8 mouse cellular contexts compared by ENCODE assay signal in genomic region chr19:30174074-30174670, GRCm38 (mm10). TPM values are rescaled to one million over a fixed set of nuclear protein-coding genes. Genes with fewer than 3 reads are reported as not detected.
A peak's percentile ranks its signal among the peaks of the same experiment; 100 is the strongest.
DNase-seq lines count a peak whose midpoint lies in the region; ATAC-seq and TF ChIP-seq lines count a peak whose summit lies in the region.

No protein-coding gene starts in this region.

- no peaks in the 10 kb centered on the region for H3K27me3 ChIP-seq in ES-Bruce4 (ENCODE audit: control insufficient read depth, insufficient read depth, low read length, poor library complexity, severe bottlenecking)
- peaks cover 7% of the 10 kb centered on the region for H3K27me3 ChIP-seq in hindbrain, embryonic 12.5 days
- H3K27me3 ChIP-seq in liver, postnatal 0 days (ENCODE audit: insufficient read depth, low read length), result 0 out of 2 replicates have a peak, but pooled peaks cover 4% of the 10 kb centered on the region

- H3K9me3 ChIP-seq in ES-Bruce4 (replicated peaks; ENCODE audit: control insufficient read depth, insufficient read depth, low read length, poor library complexity, severe bottlenecking) (no peaks in the 10 kb centered on the region; the same call in 1 of the 2 replicates), ES-E14 (ENCODE audit: control insufficient read depth, insufficient read depth, low read depth, low read length) (no peaks in the 10 kb centered on the region)
- 0 out of 2 replicates have a peak, but pooled peaks cover 4% of the 10 kb centered on the region for H3K9me3 ChIP-seq in hindbrain, embryonic 12.5 days (replicated peaks)
- H3K9me3 ChIP-seq in liver, postnatal 0 days (ENCODE audit: low read length), result no peaks in the 10 kb centered on the region

- peak overlapping the region; percentile 89 for H3K9ac ChIP-seq in ES-Bruce4 (ENCODE audit: low read depth, poor library complexity, severe bottlenecking)
- peak overlapping the region; percentile 95 for H3K9ac ChIP-seq in ES-E14 (ENCODE audit: insufficient read depth, low read depth, low read length, poor library complexity, severe bottlenecking)
- peak overlapping the region; percentile 79 for H3K9ac ChIP-seq in hindbrain, embryonic 12.5 days
- peak overlapping the region; percentile 12 for H3K9ac ChIP-seq in liver, postnatal 0 days (replicated peaks)

- TF ChIP-seq CTCF in ES-Bruce4 (IDR thresholded peaks at IDR 0.05; ENCODE audit: low read depth, low read length), result no peak
- TF ChIP-seq CTCF in liver, postnatal 0 days (IDR thresholded peaks at IDR 0.05; ENCODE audit: low read depth), result no peak

- in situ Hi-C loops in ES-E14 (cut with MboI; ENCODE audit: low sequenced_read_pairs in 2 of 2, unreplicated experiment in 2 of 2), result no loop called here

- H3K36me3 ChIP-seq in ES-Bruce4 (ENCODE audit: control insufficient read depth, insufficient read depth, low read length, poor library complexity, severe bottlenecking), result peaks cover 16% of the 10 kb centered on the region
- H3K36me3 ChIP-seq in ES-E14 (ENCODE audit: control insufficient read depth, insufficient read depth, low read length, poor library complexity, severe bottlenecking), result peaks cover 15% of the 10 kb centered on the region
- H3K36me3 ChIP-seq in hindbrain, embryonic 12.5 days, result no peaks in the 10 kb centered on the region
- H3K36me3 ChIP-seq in liver, postnatal 0 days (replicated peaks; ENCODE audit: insufficient read depth, low read length), result no peaks in the 10 kb centered on the region

- TF ChIP-seq EP300 in ES-Bruce4 (IDR thresholded peaks at IDR 0.05; ENCODE audit: insufficient read depth, low read depth, low read length), result no peak
- no peak for TF ChIP-seq EP300 in liver, postnatal 0 days (IDR thresholded peaks at IDR 0.05; ENCODE audit: low read depth)

- peak overlapping the region; percentile 73 for H3K4me3 ChIP-seq in ES-Bruce4 (ENCODE audit: low read depth, low read length)
- peak overlapping the region; percentile 84 to 99 for H3K4me3 ChIP-seq in ES-E14 (ENCODE audit: insufficient read depth in 1 of 2, low read depth in 1 of 2, low read length in 2 of 2, poor library complexity in 1 of 2, severe bottlenecking in 1 of 2)
- peak overlapping the region; percentile 75 for H3K4me3 ChIP-seq in hindbrain, embryonic 12.5 days
- H3K4me3 ChIP-seq in liver, postnatal 0 days (ENCODE audit: low read depth, low read length), result peak overlapping the region; percentile 56

- H3K4me1 ChIP-seq in ES-Bruce4 (ENCODE audit: control insufficient read depth, insufficient read depth, low read length) (peaks cover 2% of the 10 kb centered on the region), ES-E14 (ENCODE audit: control insufficient read depth in 2 of 2, insufficient read depth in 2 of 2, low read length in 2 of 2, poor library complexity in 1 of 2) (peaks cover 5 to 11% of the 10 kb centered on the region in 2 experiments; a peak in 2 of 4 replicates)
- H3K4me1 ChIP-seq in hindbrain, embryonic 12.5 days, result peaks cover 5% of the 10 kb centered on the region; the same call in 1 of the 2 replicates
- peaks cover 8% of the 10 kb centered on the region for H3K4me1 ChIP-seq in liver, postnatal 0 days (ENCODE audit: insufficient read depth)

- no peak for ATAC-seq in hindbrain, embryonic 12.5 days (ENCODE audit: low FRiP score)
- no peak for ATAC-seq in liver, postnatal 0 days

- 4% methylated on average over 15 of the region's 15 CpGs for WGBS in hindbrain, embryonic 12.5 days
- 8% methylated on average over 15 of the region's 15 CpGs for WGBS in liver, postnatal 0 days (ENCODE audit: insufficient replicate concordance)

- DNase-seq in ES-E14 (ENCODE audit: low read depth, low spot score) (no peak), adipocyte (ENCODE audit: low spot score) (no peak)
- no peak for DNase-seq in liver, postnatal 0 days
- DNase-seq in urinary bladder, postnatal 4 days (ENCODE audit: low spot score in 2 of 2), result no peak
- DNase-seq in thymus, postnatal 36 days, result no peak
- no peak for DNase-seq in right cerebral cortex, postnatal 14 days

- TF ChIP-seq POLR2A in ES-Bruce4 (IDR thresholded peaks at IDR 0.05; ENCODE audit: insufficient read depth, low read length), result no peak

- H3K27ac ChIP-seq in ES-Bruce4 (ENCODE audit: insufficient read depth, low read length), result peak overlapping the region; percentile 69; the same call in 1 of the 2 replicates
- H3K27ac ChIP-seq in ES-E14 (ENCODE audit: insufficient read depth, low read depth, low read length, poor library complexity, severe bottlenecking), result no peak overlapping the region; the same call in 1 of the 2 replicates
- H3K27ac ChIP-seq in hindbrain, embryonic 12.5 days, result no peak overlapping the region
- no peak overlapping the region for H3K27ac ChIP-seq in liver, postnatal 0 days (ENCODE audit: low read depth)

- peak overlapping the region; percentile 100 for H3K4me2 ChIP-seq in hindbrain, embryonic 12.5 days (replicated peaks)
- peak overlapping the region; percentile 74 for H3K4me2 ChIP-seq in liver, postnatal 0 days (ENCODE audit: low read depth, low read length)

TF ChIP-seq in ES-E14, 5 proteins besides CTCF, POLR2A, EP300 and RAD21:
- TF ChIP-seq MAFK (IDR thresholded peaks at IDR 0.05; ENCODE audit: insufficient read depth, low read depth, low read length), result no peak
- no peak for TF ChIP-seq CHD2 (IDR thresholded peaks at IDR 0.05; ENCODE audit: low read depth, low read length)
- no peak for TF ChIP-seq HCFC1 (IDR thresholded peaks at IDR 0.05; ENCODE audit: borderline replicate concordance, insufficient read depth, low read length)
- no peak for TF ChIP-seq ZC3H11A (IDR thresholded peaks at IDR 0.05; ENCODE audit: borderline replicate concordance, low read depth, low read length)
- TF ChIP-seq ZNF384 (IDR thresholded peaks at IDR 0.05; ENCODE audit: low read depth, low read length), result no peak

RNA-seq across cellular contexts. Expression of gene Gldc, which starts 1.1 kb away (rescaled TPM):
- 122 and 126 TPM in 2 replicates for polyA plus RNA-seq in ES-Bruce4 (2011; ENCODE audit: insufficient read depth, insufficient read length, low read depth, missing spikeins)
- total RNA-seq in ES-E14 (2012; rRNA removed), result 188 and 317 TPM in 2 replicates
- polyA plus RNA-seq in hindbrain, embryonic 12.5 days (2016; fragmentation: Nextera tagmentation; extraction: Ambion mirVana), result 19.9 and 21.2 TPM in 2 replicates
- polyA plus RNA-seq in liver, postnatal 0 days (2015; fragmentation: Nextera tagmentation; extraction: Ambion mirVana), result 33.2 and 34.6 TPM in 2 replicates

RNA-seq across cellular contexts. Expression of gene Mbl2, which starts 58.6 kb away (rescaled TPM):
- not detected in 2 replicates for polyA plus RNA-seq in ES-Bruce4 (2011; ENCODE audit: insufficient read depth, insufficient read length, low read depth, missing spikeins)
- total RNA-seq in ES-E14 (2012; rRNA removed), result 0.18 and 0.21 TPM in 2 replicates
- polyA plus RNA-seq in hindbrain, embryonic 12.5 days (2016; fragmentation: Nextera tagmentation; extraction: Ambion mirVana), result not detected in 2 replicates
- polyA plus RNA-seq in liver, postnatal 0 days (2015; fragmentation: Nextera tagmentation; extraction: Ambion mirVana), result 212 and 278 TPM in 2 replicates

Comparison
In these comparisons a context has a peak if more than half of its experiments do, and no peak if none do; other contexts are left out.
1. H3K9ac ChIP-seq: peak in every context shown above with its lines; median percentile 95 in ES-E14; 89 in ES-Bruce4; 79 in hindbrain, embryonic 12.5 days; 12 in liver, postnatal 0 days.
2. RNA of gene Mbl2, which starts 58.6 kb away (polyA plus RNA-seq): 212 to 278 TPM in liver, postnatal 0 days; not detected in hindbrain, embryonic 12.5 days and not detected in ES-Bruce4; every median in the first group is over 100 times any median in the second.
3. Peak in every context shown above with its lines, with median percentiles within 50 percentile points of each other: H3K4me3 ChIP-seq.